Mouse (Mus musculus): Measurements from ENCODE around the gene Exoc3l. TPM values are rescaled to one million over a fixed set of nuclear protein-coding genes. Genes with fewer than 3 reads are reported as not detected.

Exoc3l gene
- total and polyA plus RNA-seq, 3 experiments = 4.4 to 10.9 (median 7.5) TPM

DNA sequence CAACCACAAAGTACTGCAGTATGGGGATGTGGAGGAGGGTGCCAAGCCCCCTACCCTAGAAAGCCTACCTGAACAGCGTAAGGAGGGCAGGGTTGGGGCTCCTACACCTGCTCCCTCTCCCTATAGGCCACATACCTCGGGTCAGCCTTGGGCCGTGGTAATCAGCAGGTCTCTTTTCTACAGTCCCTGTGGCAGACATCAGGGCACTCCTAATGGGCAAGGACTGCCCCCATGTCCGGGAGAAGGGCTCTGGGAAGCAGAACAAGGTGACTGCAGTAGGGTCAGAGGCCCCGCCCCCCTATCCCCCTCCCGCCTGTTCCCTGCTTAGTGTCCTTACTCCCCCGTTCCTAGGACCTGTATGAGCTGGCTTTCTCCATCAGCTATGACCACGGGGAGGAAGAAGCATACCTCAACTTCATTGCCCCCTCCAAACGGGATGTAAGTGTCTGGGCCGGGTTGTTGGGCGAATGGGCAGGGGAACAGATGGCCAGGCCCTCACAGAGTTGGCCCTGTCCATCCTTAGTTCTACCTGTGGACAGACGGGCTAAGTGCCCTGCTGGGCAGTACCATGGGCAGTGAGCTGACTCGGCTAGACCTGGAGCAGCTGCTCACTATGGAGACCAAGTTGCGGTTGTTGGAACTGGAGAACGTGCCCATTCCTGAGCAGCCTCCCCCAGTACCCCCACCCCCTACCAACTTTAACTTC lies 13.4 kb upstream of the Exoc3l start:
- no peaks in the 10 kb centered on the region for H3K27me3 ChIP-seq (replicated peaks)
- dilution Hi-C loops (cut with MboI; ENCODE audit: extremely low pct_ligation_motif_present, extremely low pct_unique_long_range_greater_than_20kb, low sequenced_read_pairs) (no loop called here), in situ Hi-C loops (cut with MboI; ENCODE audit: low pct_ligation_motif_present, low pct_unique_long_range_greater_than_20kb, low sequenced_read_pairs) (no loop called here)
- DNase-seq (ENCODE audit: extremely low read depth) = no peak
- H3K9ac ChIP-seq (ENCODE audit: insufficient read depth, low read depth) = no peak overlapping the region
- H3K4me2 ChIP-seq (ENCODE audit: insufficient read depth, low read depth, poor library complexity, severe bottlenecking) = no peak overlapping the region
- no peak overlapping the region for H3K27ac ChIP-seq (ENCODE audit: insufficient read depth, low read depth)
- no peak for TF ChIP-seq MEF2A (IDR thresholded peaks at IDR 0.05; ENCODE audit: borderline replicate concordance, low read depth, low read length)
- no peak for TF ChIP-seq MAZ (IDR thresholded peaks at IDR 0.05; ENCODE audit: low read depth, low read length)
- TF ChIP-seq RAD21 (IDR thresholded peaks at IDR 0.05; ENCODE audit: low read depth, low read length) = no peak
- TF ChIP-seq JUND (conservative IDR thresholded peaks at IDR 0.05; ENCODE audit: low read depth, low read length) = no peak
- no peak for TF ChIP-seq JUN (IDR thresholded peaks at IDR 0.05; ENCODE audit: insufficient read depth, low read depth, low read length)
- TF ChIP-seq BHLHE40 (IDR thresholded peaks at IDR 0.05; ENCODE audit: low read depth, low read length) = no peak
- TF ChIP-seq ZNF384 (IDR thresholded peaks at IDR 0.05; ENCODE audit: low read depth, low read length) = no peak
- no peak for TF ChIP-seq USF2 (conservative IDR thresholded peaks at IDR 0.05; ENCODE audit: low read depth, low read length)
- no peak for TF ChIP-seq CHD2 (IDR thresholded peaks at IDR 0.05; ENCODE audit: low read length)
- no peak for TF ChIP-seq POLR2AphosphoS2 (IDR thresholded peaks at IDR 0.05; ENCODE audit: low read depth, low read length)
- TF ChIP-seq UBTF (IDR thresholded peaks at IDR 0.05; ENCODE audit: low read depth, low read length) = no peak
- no peak for TF ChIP-seq MAX (IDR thresholded peaks at IDR 0.05; ENCODE audit: low read length)
- TF ChIP-seq SMC3 (IDR thresholded peaks at IDR 0.05; ENCODE audit: low read depth, low read length) = no peak
- no peaks in the 10 kb centered on the region for H3K79me2 ChIP-seq (replicated peaks; ENCODE audit: control insufficient read depth, extremely low read depth, insufficient read depth, poor library complexity, severe bottlenecking)
- peaks cover 88 to 98% of the 10 kb centered on the region in 2 experiments for H3K36me3 ChIP-seq (replicated peaks in 1 of 2; ENCODE audit: control insufficient read depth in 1 of 2, insufficient read depth in 1 of 2, low read length in 1 of 2)
- H3K9me3 ChIP-seq (replicated peaks; ENCODE audit: low read length) = peaks cover 2% of the 10 kb centered on the region
- H3K4me1 ChIP-seq (ENCODE audit: control insufficient read depth in 1 of 2, insufficient read depth in 2 of 2) = peaks cover 3 to 24% of the 10 kb centered on the region in 2 experiments
- H3K4me3 ChIP-seq (replicated peaks in 1 of 3; ENCODE audit: low read depth in 2 of 3, low read length in 2 of 3, poor library complexity in 1 of 3) = no peak overlapping the region

DNA sequence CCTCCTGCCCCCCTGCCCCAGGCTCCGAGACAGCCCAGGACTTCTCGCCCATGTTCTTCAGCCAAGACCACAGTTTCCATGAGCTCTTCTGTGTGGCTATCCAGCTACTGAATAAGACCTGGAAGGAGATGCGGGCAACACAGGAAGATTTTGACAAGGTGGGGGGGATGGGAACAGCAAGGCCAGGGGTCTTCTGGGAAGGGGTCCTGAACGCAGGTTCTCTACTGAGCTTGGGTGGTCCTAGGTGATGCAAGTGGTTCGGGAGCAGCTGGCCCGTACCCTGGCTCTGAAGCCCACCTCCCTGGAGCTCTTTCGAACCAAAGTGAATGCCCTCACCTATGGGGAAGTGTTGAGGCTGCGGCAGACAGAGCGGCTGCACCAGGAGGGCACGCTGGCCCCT lies 12.5 kb upstream of the Exoc3l start:
- peaks cover 3 to 33% of the 10 kb centered on the region in 2 experiments for H3K4me1 ChIP-seq (ENCODE audit: control insufficient read depth in 1 of 2, insufficient read depth in 2 of 2)
- dilution Hi-C loops (cut with MboI; ENCODE audit: extremely low pct_ligation_motif_present, extremely low pct_unique_long_range_greater_than_20kb, low sequenced_read_pairs) (no loop called here), in situ Hi-C loops (cut with MboI; ENCODE audit: low pct_ligation_motif_present, low pct_unique_long_range_greater_than_20kb, low sequenced_read_pairs) (no loop called here)
- H3K9me3 ChIP-seq (replicated peaks; ENCODE audit: low read length) = peaks cover 2% of the 10 kb centered on the region
- no peaks in the 10 kb centered on the region for H3K79me2 ChIP-seq (replicated peaks; ENCODE audit: control insufficient read depth, extremely low read depth, insufficient read depth, poor library complexity, severe bottlenecking)
- H3K4me3 ChIP-seq (replicated peaks in 1 of 3; ENCODE audit: low read depth in 2 of 3, low read length in 2 of 3, poor library complexity in 1 of 3) = no peak overlapping the region
- DNase-seq (ENCODE audit: extremely low read depth) = no peak
- H3K36me3 ChIP-seq (replicated peaks in 1 of 2; ENCODE audit: control insufficient read depth in 1 of 2, insufficient read depth in 1 of 2, low read length in 1 of 2) = peaks cover 89 to 98% of the 10 kb centered on the region in 2 experiments
- no peaks in the 10 kb centered on the region for H3K27me3 ChIP-seq (replicated peaks)
- no peak overlapping the region for H3K27ac ChIP-seq (ENCODE audit: insufficient read depth, low read depth)
- H3K9ac ChIP-seq (ENCODE audit: insufficient read depth, low read depth) = no peak overlapping the region
- no peak overlapping the region for H3K4me2 ChIP-seq (ENCODE audit: insufficient read depth, low read depth, poor library complexity, severe bottlenecking)
- no peak for TF ChIP-seq RAD21 (IDR thresholded peaks at IDR 0.05; ENCODE audit: low read depth, low read length)
- TF ChIP-seq ELF1 (IDR thresholded peaks at IDR 0.05; ENCODE audit: low read depth, low read length) = no peak
- TF ChIP-seq UBTF (IDR thresholded peaks at IDR 0.05; ENCODE audit: low read depth, low read length) = no peak
- TF ChIP-seq IRF4 (IDR thresholded peaks at IDR 0.05; ENCODE audit: low read depth, low read length) = no peak
- TF ChIP-seq CTCF (conservative IDR thresholded peaks at IDR 0.05 in 1 of 2, IDR thresholded peaks at IDR 0.05 in 1 of 2; ENCODE audit: low read depth in 2 of 2, low read length in 2 of 2) = no peak
- TF ChIP-seq CHD2 (IDR thresholded peaks at IDR 0.05; ENCODE audit: low read length) = no peak
- TF ChIP-seq POLR2A (IDR thresholded peaks at IDR 0.05; ENCODE audit: low read depth, low read length) = no peak
- no peak for TF ChIP-seq SIN3A (IDR thresholded peaks at IDR 0.05; ENCODE audit: low read length)
- TF ChIP-seq CHD1 (IDR thresholded peaks at IDR 0.05; ENCODE audit: low read depth, low read length) = no peak
- TF ChIP-seq NRF1 (IDR thresholded peaks at IDR 0.05; ENCODE audit: low read depth, low read length) = no peak
- TF ChIP-seq JUND (conservative IDR thresholded peaks at IDR 0.05; ENCODE audit: low read depth, low read length) = no peak
- no peak for TF ChIP-seq MEF2A (IDR thresholded peaks at IDR 0.05; ENCODE audit: borderline replicate concordance, low read depth, low read length)
- TF ChIP-seq ZC3H11A (IDR thresholded peaks at IDR 0.05; ENCODE audit: low read depth, low read length) = no peak
- TF ChIP-seq ZMIZ1 (IDR thresholded peaks at IDR 0.05; ENCODE audit: low read depth, low read length) = no peak
- no peak for TF ChIP-seq KAT2A (IDR thresholded peaks at IDR 0.05; ENCODE audit: insufficient replicate concordance, low read length)
- TF ChIP-seq E2F4 (IDR thresholded peaks at IDR 0.05; ENCODE audit: insufficient replicate concordance, low read depth, low read length) = no peak
- no peak for TF ChIP-seq BHLHE40 (IDR thresholded peaks at IDR 0.05; ENCODE audit: low read depth, low read length)
- no peak for TF ChIP-seq USF2 (conservative IDR thresholded peaks at IDR 0.05; ENCODE audit: low read depth, low read length)
- no peak for TF ChIP-seq HCFC1 (IDR thresholded peaks at IDR 0.05; ENCODE audit: low read depth, low read length)

Data from CH12.LX (cell line).